8 mouse cellular contexts compared by ENCODE assay signal in the genomic region with DNA sequence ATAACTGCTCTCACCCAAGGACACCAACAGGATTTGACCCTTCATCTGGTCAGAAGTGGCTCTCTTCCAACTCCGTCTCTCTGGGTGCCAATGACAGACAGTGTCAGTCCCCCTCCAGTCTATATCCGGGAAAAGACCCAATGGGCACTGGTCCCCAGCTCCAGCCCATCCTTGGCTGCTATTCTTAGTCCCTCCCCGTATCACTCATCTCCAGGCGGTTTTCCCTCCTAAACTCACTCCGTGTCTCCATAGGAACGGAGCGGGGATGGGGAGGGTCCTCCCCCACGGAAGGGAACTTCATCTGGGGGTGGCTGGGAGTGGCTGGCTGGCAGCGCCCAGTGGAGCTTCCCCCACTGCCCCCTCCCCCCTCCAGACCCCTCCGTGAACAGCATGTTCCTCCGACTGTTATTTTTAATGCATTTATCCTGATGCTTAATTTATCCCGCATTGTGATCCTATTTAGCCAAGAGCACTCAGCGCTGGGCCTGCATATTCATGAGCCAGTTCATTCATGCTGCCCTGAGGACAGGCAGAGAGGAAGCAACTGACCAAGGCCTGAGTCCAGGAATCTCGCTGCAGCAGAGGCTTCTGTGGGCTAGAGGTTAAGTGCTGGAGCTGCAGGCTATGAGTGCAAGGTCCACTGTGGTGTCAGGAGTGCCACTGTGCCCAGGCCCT. TPM values are rescaled to one million over a fixed set of nuclear protein-coding genes. Genes with fewer than 3 reads are reported as not detected.
A peak's percentile ranks its signal among the peaks of the same experiment; 100 is the strongest.
DNase-seq lines count a peak whose midpoint lies in the region; ATAC-seq and TF ChIP-seq lines count a peak whose summit lies in the region.
"Had no signal": no experiment of that assay in that cellular context is flagged by ENCODE, and none has a peak within 500 bp of the region (broad histone marks: within the 10 kb centered on the region; RNA-seq: fewer than 3 reads in every experiment).

No protein-coding gene starts in this region.

- peak; percentile 38 for DNase-seq in neural tube, embryonic 11.5 days (ENCODE audit: low spot score)
- no peak for DNase-seq in neural tube, embryonic 10.5 days (ENCODE audit: extremely low spot score, low spot score)
- peak; percentile 73 for DNase-seq in heart, postnatal 0 days (ENCODE audit: low spot score)
- peak; percentile 48 to 53 for DNase-seq in layer of hippocampus, postnatal 36 days
- peak; percentile 64 for DNase-seq in right cerebral cortex, adult 18-20 months
- no peak for DNase-seq in spleen, postnatal 4 days (ENCODE audit: low spot score in 2 of 2)
- no peak for DNase-seq in gastrocnemius, adult 18-20 months (ENCODE audit: low spot score)

- H3K4me2 ChIP-seq in neural tube, embryonic 11.5 days (ENCODE audit: low read depth) = no peak overlapping the region; the same call in 1 of the 2 replicates
- no peak overlapping the region; the same call in 1 of the 2 replicates for H3K4me2 ChIP-seq in heart, postnatal 0 days (ENCODE audit: low read depth, low read length)

- TF ChIP-seq CTCF in heart, postnatal 0 days (IDR thresholded peaks at IDR 0.05; ENCODE audit: low read depth) = no peak

- ATAC-seq in neural tube, embryonic 11.5 days (ENCODE audit: insufficient read depth, low FRiP score, low TSS enrichment) = no peak; the same call in 1 of the 2 replicates
- ATAC-seq in heart, postnatal 0 days (ENCODE audit: insufficient read depth, low read depth) = peak; percentile 76

- WGBS in neural tube, embryonic 11.5 days = 45% methylated on average over 14 of the region's 14 CpGs
- 26% methylated on average over 14 of the region's 14 CpGs for WGBS in heart, postnatal 0 days

- H3K27ac ChIP-seq in neural tube, embryonic 11.5 days (ENCODE audit: low read depth, low read length) = no peak overlapping the region
- H3K27ac ChIP-seq in heart, postnatal 0 days (ENCODE audit: low read depth) = peak overlapping the region; percentile 89
- H3K27ac ChIP-seq: macrophage had no signal

- H3K9ac ChIP-seq in neural tube, embryonic 11.5 days (ENCODE audit: low read length) = 0 out of 2 replicates have a peak overlapping the region, but pooled peaks have one; percentile 7
- H3K9ac ChIP-seq in heart, postnatal 0 days (replicated peaks; ENCODE audit: low read depth, low read length) = no peak overlapping the region

- TF ChIP-seq EP300 in heart, postnatal 0 days (IDR thresholded peaks at IDR 0.05; ENCODE audit: low read depth) = no peak

- H3K4me3 ChIP-seq in neural tube, embryonic 11.5 days (ENCODE audit: low read depth, low read length) = no peak overlapping the region
- H3K4me3 ChIP-seq in heart, postnatal 0 days (ENCODE audit: low read depth, low read length) = no peak overlapping the region

- no peaks in the 10 kb centered on the region for H3K36me3 ChIP-seq in neural tube, embryonic 11.5 days (ENCODE audit: control insufficient read depth, insufficient read depth, low read length)
- H3K36me3 ChIP-seq in heart, postnatal 0 days (replicated peaks; ENCODE audit: control insufficient read depth, insufficient read depth, low read length) = no peaks in the 10 kb centered on the region

- no peaks in the 10 kb centered on the region for H3K27me3 ChIP-seq in neural tube, embryonic 11.5 days (ENCODE audit: control insufficient read depth, insufficient read depth, low read length)
- H3K27me3 ChIP-seq in heart, postnatal 0 days (ENCODE audit: control insufficient read depth, insufficient read depth, low read length) = no peaks in the 10 kb centered on the region

- peaks cover 5% of the 10 kb centered on the region; the same call in 1 of the 2 replicates for H3K4me1 ChIP-seq in neural tube, embryonic 11.5 days (ENCODE audit: control insufficient read depth, insufficient read depth, low read length)
- peaks cover 22% of the 10 kb centered on the region for H3K4me1 ChIP-seq in heart, postnatal 0 days (ENCODE audit: control insufficient read depth, insufficient read depth)

- no peaks in the 10 kb centered on the region for H3K9me3 ChIP-seq in neural tube, embryonic 11.5 days (ENCODE audit: control insufficient read depth, low read length)
- no peaks in the 10 kb centered on the region for H3K9me3 ChIP-seq in heart, postnatal 0 days (replicated peaks; ENCODE audit: control insufficient read depth, low read length)

RNA-seq across cellular contexts. Expression of gene Dlgap4, which starts 28.6 kb away (rescaled TPM):
- 160 and 161 TPM in 2 replicates for polyA plus RNA-seq in neural tube, embryonic 11.5 days (2014; fragmentation: Nextera tagmentation; extraction: Ambion mirVana)
- 58.5 and 68.6 TPM in 2 replicates for total RNA-seq in heart, postnatal 0 days (2014; rRNA removed; ENCODE audit: low replicate concordance)
- 45.7 and 51.3 TPM in 2 replicates for polyA plus RNA-seq in heart, postnatal 0 days (2015; fragmentation: Nextera tagmentation; extraction: Ambion mirVana)
- total RNA-seq in layer of hippocampus, postnatal 36 days (2021) = 100 to 1,000 TPM; 197 to 198 TPM
- total RNA-seq in gastrocnemius, adult 18-20 months (2021) = 10 to 100 TPM; 46.8 to 62.9 TPM

RNA-seq across cellular contexts. Expression of gene Aar2, which starts 37.5 kb away (rescaled TPM):
- polyA plus RNA-seq in neural tube, embryonic 11.5 days (2014; fragmentation: Nextera tagmentation; extraction: Ambion mirVana) = 52.7 and 52.9 TPM in 2 replicates
- 26.7 and 36.2 TPM in 2 replicates for total RNA-seq in heart, postnatal 0 days (2014; rRNA removed; ENCODE audit: low replicate concordance)
- 18.7 and 19.4 TPM in 2 replicates for polyA plus RNA-seq in heart, postnatal 0 days (2015; fragmentation: Nextera tagmentation; extraction: Ambion mirVana)
- 10 to 100 TPM; 38.1 to 38.6 TPM for total RNA-seq in layer of hippocampus, postnatal 36 days (2021)
- 10 to 100 TPM; 22.9 to 23.0 TPM for total RNA-seq in gastrocnemius, adult 18-20 months (2021)

Comparison
In these comparisons a context has a peak if more than half of its experiments do, and no peak if none do; other contexts are left out.
1. DNase-seq: peak in neural tube, embryonic 11.5 days (single experiment), heart, postnatal 0 days (single experiment), layer of hippocampus, postnatal 36 days (2 of 2) and right cerebral cortex, adult 18-20 months (single experiment); none in neural tube, embryonic 10.5 days (single experiment), spleen, postnatal 4 days (0 of 2) and gastrocnemius, adult 18-20 months (single experiment).